9 mouse cellular contexts compared by ENCODE assay signal in the genomic region with DNA sequence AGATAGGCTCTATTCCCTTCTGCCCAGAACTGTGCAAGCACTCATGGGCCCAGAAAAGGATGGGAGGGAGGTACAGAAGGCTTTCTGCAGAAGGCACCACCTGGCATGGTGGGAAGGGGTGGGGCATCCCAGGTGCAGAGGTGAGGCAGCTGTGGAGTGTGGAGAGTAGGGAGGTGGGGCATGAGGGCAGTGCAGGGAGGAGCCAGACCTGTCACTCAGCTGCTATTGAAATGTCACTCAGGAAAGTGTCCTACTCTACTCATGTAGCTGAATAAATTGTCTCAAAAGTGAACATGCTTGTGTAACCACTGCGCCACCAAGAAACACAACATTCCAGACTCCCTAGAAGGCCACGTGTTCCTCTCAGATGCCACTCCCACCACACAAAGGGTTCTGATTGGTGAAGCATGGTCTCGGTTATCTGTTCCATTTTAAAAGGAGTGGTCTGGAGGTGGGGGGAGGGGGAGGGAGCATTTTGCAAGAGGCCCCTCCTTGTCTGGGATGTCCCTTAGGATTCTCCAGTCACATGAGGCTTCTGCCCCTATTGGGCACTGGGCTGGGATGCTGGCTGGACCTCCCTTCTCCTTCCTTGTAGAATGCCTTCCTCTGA. TPM values are rescaled to one million over a fixed set of nuclear protein-coding genes. Genes with fewer than 3 reads are reported as not detected.
DNase-seq lines count a peak whose midpoint lies in the region; ATAC-seq and TF ChIP-seq lines count a peak whose summit lies in the region.
"Had no signal": no experiment of that assay in that cellular context is flagged by ENCODE, and none has a peak within 500 bp of the region (broad histone marks: within the 10 kb centered on the region; RNA-seq: fewer than 3 reads in every experiment).

No protein-coding gene starts in this region.

- intact Hi-C loops in heart, postnatal 10 days (cut with DNase I), result no loop called here

- 29% methylated on average over 3 of the region's 3 CpGs for WGBS in heart, embryonic 12.5 days
- WGBS in midbrain, embryonic 13.5 days, result 25% methylated on average over 3 of the region's 3 CpGs
- WGBS in midbrain, postnatal 0 days, result 40% methylated on average over 2 of the region's 3 CpGs
- WGBS in liver, embryonic 12.5 days (ENCODE audit: insufficient replicate concordance), result 39% methylated on average over 3 of the region's 3 CpGs
- 34% methylated on average over 3 of the region's 3 CpGs for WGBS in stomach, embryonic 15.5 days

- H3K4me1 ChIP-seq in heart, embryonic 12.5 days (replicated peaks), result peaks cover 87% of the 10 kb centered on the region
- H3K4me1 ChIP-seq in midbrain, embryonic 13.5 days (replicated peaks), result peaks cover 66% of the 10 kb centered on the region
- peaks cover 37% of the 10 kb centered on the region for H3K4me1 ChIP-seq in midbrain, postnatal 0 days (ENCODE audit: insufficient read depth, low read length)
- peaks cover 96% of the 10 kb centered on the region for H3K4me1 ChIP-seq in liver, embryonic 12.5 days
- H3K4me1 ChIP-seq in stomach, embryonic 15.5 days, result peaks cover 49% of the 10 kb centered on the region

- no peak for TF ChIP-seq CTCF in midbrain, postnatal 0 days (IDR thresholded peaks at IDR 0.05)

- DNase-seq in heart, postnatal 10 days, result no peak
- no peak for DNase-seq in midbrain, postnatal 0 days (ENCODE audit: low spot score)
- no peak for DNase-seq in B cell, adult 2 months
- no peak for DNase-seq in kidney, adult 9 months

- H3K36me3 ChIP-seq in heart, embryonic 12.5 days, result peaks cover 27% of the 10 kb centered on the region
- H3K36me3 ChIP-seq in midbrain, embryonic 13.5 days, result peaks cover 30% of the 10 kb centered on the region
- H3K36me3 ChIP-seq in midbrain, postnatal 0 days (ENCODE audit: insufficient read depth, low read length), result peaks cover 20% of the 10 kb centered on the region
- H3K36me3 ChIP-seq in liver, embryonic 12.5 days, result peaks cover 30% of the 10 kb centered on the region
- peaks cover 23% of the 10 kb centered on the region for H3K36me3 ChIP-seq in stomach, embryonic 15.5 days

- peak overlapping the region; percentile 73; the same call in 1 of the 2 replicates for H3K27ac ChIP-seq in heart, embryonic 12.5 days (ENCODE audit: poor library complexity, severe bottlenecking)
- peak overlapping the region; percentile 35; the same call in 1 of the 2 replicates for H3K27ac ChIP-seq in midbrain, embryonic 13.5 days
- no peak overlapping the region for H3K27ac ChIP-seq in midbrain, postnatal 0 days (ENCODE audit: low read depth, low read length)
- H3K27ac ChIP-seq in liver, embryonic 12.5 days, result no peak overlapping the region
- no peak overlapping the region for H3K27ac ChIP-seq in stomach, embryonic 15.5 days

- H3K27me3 ChIP-seq in heart, embryonic 12.5 days (replicated peaks), result no peaks in the 10 kb centered on the region
- H3K27me3 ChIP-seq in midbrain, embryonic 13.5 days, result no peaks in the 10 kb centered on the region
- no peaks in the 10 kb centered on the region for H3K27me3 ChIP-seq in midbrain, postnatal 0 days (ENCODE audit: insufficient read depth, low read length)
- H3K27me3 ChIP-seq in liver, embryonic 12.5 days (replicated peaks), result no peaks in the 10 kb centered on the region
- no peaks in the 10 kb centered on the region for H3K27me3 ChIP-seq in stomach, embryonic 15.5 days (replicated peaks)
- H3K27me3 ChIP-seq: forebrain, embryonic 13.5 days had no signal

- H3K4me3 ChIP-seq in heart, embryonic 12.5 days, result no peak overlapping the region
- no peak overlapping the region for H3K4me3 ChIP-seq in midbrain, embryonic 13.5 days (replicated peaks)
- H3K4me3 ChIP-seq in midbrain, postnatal 0 days (ENCODE audit: low read depth, low read length), result no peak overlapping the region
- H3K4me3 ChIP-seq in liver, embryonic 12.5 days, result no peak overlapping the region
- no peak overlapping the region for H3K4me3 ChIP-seq in stomach, embryonic 15.5 days (replicated peaks)
- H3K4me3 ChIP-seq: forebrain, embryonic 13.5 days had no signal

- no peak for ATAC-seq in heart, embryonic 12.5 days (ENCODE audit: insufficient number of reproducible peaks, low FRiP score)
- ATAC-seq in midbrain, embryonic 13.5 days, result no peak
- ATAC-seq in midbrain, postnatal 0 days (ENCODE audit: low FRiP score), result no peak
- ATAC-seq in liver, embryonic 12.5 days, result peak; percentile 29; the same call in 1 of the 2 replicates
- ATAC-seq in stomach, embryonic 15.5 days (ENCODE audit: insufficient read depth, low FRiP score, low read depth), result peak; percentile 41; the same call in 1 of the 2 replicates
- ATAC-seq: forebrain, embryonic 13.5 days had no signal

- 0 out of 2 replicates have a peak overlapping the region, but pooled peaks have one; percentile 29 for H3K9ac ChIP-seq in heart, embryonic 12.5 days
- H3K9ac ChIP-seq in midbrain, embryonic 13.5 days (replicated peaks), result no peak overlapping the region
- H3K9ac ChIP-seq in midbrain, postnatal 0 days (replicated peaks; ENCODE audit: low read length, poor library complexity, severe bottlenecking), result no peak overlapping the region
- no peak overlapping the region for H3K9ac ChIP-seq in liver, embryonic 12.5 days
- no peak overlapping the region for H3K9ac ChIP-seq in stomach, embryonic 15.5 days
- H3K9ac ChIP-seq: forebrain, embryonic 13.5 days had no signal

- H3K4me2 ChIP-seq in heart, embryonic 12.5 days, result peak overlapping the region; percentile 13; the same call in 1 of the 2 replicates
- H3K4me2 ChIP-seq in midbrain, embryonic 13.5 days (replicated peaks), result no peak overlapping the region
- H3K4me2 ChIP-seq in midbrain, postnatal 0 days (ENCODE audit: low read depth, low read length, poor library complexity, severe bottlenecking), result no peak overlapping the region
- no peak overlapping the region for H3K4me2 ChIP-seq in liver, embryonic 12.5 days
- no peak overlapping the region for H3K4me2 ChIP-seq in stomach, embryonic 15.5 days
- H3K4me2 ChIP-seq: forebrain, embryonic 13.5 days had no signal

- H3K9me3 ChIP-seq in heart, embryonic 12.5 days (replicated peaks), result no peaks in the 10 kb centered on the region
- no peaks in the 10 kb centered on the region for H3K9me3 ChIP-seq in midbrain, embryonic 13.5 days
- no peaks in the 10 kb centered on the region for H3K9me3 ChIP-seq in midbrain, postnatal 0 days (ENCODE audit: low read length)
- no peaks in the 10 kb centered on the region for H3K9me3 ChIP-seq in liver, embryonic 12.5 days (replicated peaks)
- H3K9me3 ChIP-seq in stomach, embryonic 15.5 days, result no peaks in the 10 kb centered on the region
- H3K9me3 ChIP-seq: forebrain, embryonic 13.5 days had no signal

RNA-seq across cellular contexts. Expression of a gene that starts 41.6 kb away (rescaled TPM):
- 34.2 and 41.4 TPM in 2 replicates for polyA plus RNA-seq in heart, embryonic 12.5 days (2016; fragmentation: Nextera tagmentation; extraction: Ambion mirVana)
- 10 to 100 TPM; 70.9 to 72.0 TPM for total RNA-seq in heart, postnatal 10 days (2021)
- polyA plus RNA-seq in midbrain, embryonic 13.5 days (2015; fragmentation: Nextera tagmentation; extraction: Ambion mirVana), result 68.8 and 80.3 TPM in 2 replicates
- total RNA-seq in midbrain, postnatal 0 days (2014; rRNA removed), result 130 and 134 TPM in 2 replicates
- polyA plus RNA-seq in midbrain, postnatal 0 days (2015; fragmentation: Nextera tagmentation; extraction: Ambion mirVana), result 44.0 and 51.7 TPM in 2 replicates
- polyA plus RNA-seq in liver, embryonic 12.5 days (2016; fragmentation: Nextera tagmentation; extraction: Ambion mirVana), result 9.1 and 10.2 TPM in 2 replicates
- polyA plus RNA-seq in stomach, embryonic 15.5 days (2015; fragmentation: Nextera tagmentation; extraction: Ambion mirVana), result 29.0 and 31.3 TPM in 2 replicates

Comparison
In these comparisons a context has a peak if more than half of its experiments do, and no peak if none do; other contexts are left out.
1. H3K27ac ChIP-seq: peak in heart, embryonic 12.5 days (single experiment) and midbrain, embryonic 13.5 days (single experiment); none in midbrain, postnatal 0 days (single experiment), liver, embryonic 12.5 days (single experiment) and stomach, embryonic 15.5 days (single experiment).
2. ATAC-seq: peak in liver, embryonic 12.5 days (single experiment) and stomach, embryonic 15.5 days (single experiment); none in heart, embryonic 12.5 days (single experiment), midbrain, embryonic 13.5 days (single experiment) and midbrain, postnatal 0 days (single experiment).